Mouse (Mus musculus) embryonic facial prominence, embryonic 12.5 days (tissue): ENCODE data around the gene Cd9. TPM values are rescaled to one million over a fixed set of nuclear protein-coding genes. Genes with fewer than 3 reads are reported as not detected.

ENCODE experiments used
- ATAC-seq: fragments of 200-750 bp; cut with Nextera tagmentation; 2 replicates; pipeline ENCODE4 v1.8.0; 2017; ENCODE audit not compliant: insufficient number of reproducible peaks, insufficient read depth, low FRiP score, low TSS enrichment
- H3K27ac ChIP-seq: fragments of 300-500 bp; sonication (generic); 2 replicates; pipeline ENCODE4 v1.5.1; 2016; ENCODE audit warnings: mild to moderate bottlenecking
- H3K27me3 ChIP-seq: fragments of 300-500 bp; sonication (generic); 2 replicates; pipeline ENCODE4 v1.6.1; 2016; ENCODE audit warnings: mild to moderate bottlenecking, moderate library complexity
- H3K36me3 ChIP-seq: fragments of 300-500 bp; sonication (generic); 2 replicates; pipeline ENCODE4 v1.6.1; 2016; ENCODE audit warnings: mild to moderate bottlenecking
- H3K4me1 ChIP-seq: fragments of 300-500 bp; sonication (generic); 2 replicates; pipeline ENCODE4 v1.6.1; 2016
- H3K4me2 ChIP-seq: fragments of 300-500 bp; sonication (generic); replicated peaks from 2 replicates; pipeline ENCODE4 v1.6.1; 2016; ENCODE audit warnings: mild to moderate bottlenecking, moderate library complexity
- H3K4me3 ChIP-seq: fragments of 300-500 bp; sonication (generic); 2 replicates; pipeline ENCODE4 v1.5.1; 2016; ENCODE audit warnings: mild to moderate bottlenecking
- H3K9ac ChIP-seq: fragments of 300-500 bp; sonication (generic); 2 replicates; pipeline ENCODE4 v1.6.1; 2016; ENCODE audit warnings: mild to moderate bottlenecking, moderate library complexity
- H3K9me3 ChIP-seq: fragments of 300-500 bp; sonication (generic); 2 replicates; pipeline ENCODE4 v1.6.1; 2016; ENCODE audit warnings: mild to moderate bottlenecking, moderate library complexity
- WGBS: fragments of 180-500 bp; shearing (Covaris S2); methylation state at CpG from one replicate; pipeline ENCODE4 v1.1.7; 2016; 5-methylcytosine and 5-hydroxymethylcytosine counted together
- polyA plus RNA-seq: library from polyadenylated mRNA; unstranded; fragments of >200 nt; fragmentation: Nextera tagmentation; extraction: Ambion mirVana; gene quantifications from 2 replicates; pipeline ENCODE4 v1.2.1, GENCODE M21; 2016

The Cd9 gene
- polyA plus RNA-seq, 1 experiment from 2014 or later, result 72.0 TPM

GRCm38 (mm10) chr6:125481667-125482390, 12.8 kb downstream of the Cd9 start:
- H3K27ac ChIP-seq, result peak overlapping the region; percentile 63; the same call in 1 of the 2 replicates
- no peaks in the 10 kb centered on the region for H3K27me3 ChIP-seq
- no peak overlapping the region for H3K9ac ChIP-seq
- no peak overlapping the region for H3K4me3 ChIP-seq
- WGBS, result 43% methylated on average over 7 of the region's 7 CpGs
- peaks cover 31% of the 10 kb centered on the region for H3K4me1 ChIP-seq
- H3K9me3 ChIP-seq, result no peaks in the 10 kb centered on the region
- no peak for ATAC-seq
- H3K4me2 ChIP-seq, result 0 out of 2 replicates have a peak overlapping the region, but pooled peaks have one; percentile 11
- H3K36me3 ChIP-seq, result no peaks in the 10 kb centered on the region

GRCm38 (mm10) chr6:125480396-125481361, 13.9 kb downstream of the Cd9 start:
- 27% methylated on average over 12 of the region's 12 CpGs for WGBS
- Histone ChIP-seq H3K27ac (peak overlapping the region; percentile 63), H3K9me3 (no peaks in the 10 kb centered on the region), H3K4me3 (no peak overlapping the region), H3K36me3 (no peaks in the 10 kb centered on the region), H3K27me3 (no peaks in the 10 kb centered on the region), H3K4me2 (0 out of 2 replicates have a peak overlapping the region, but pooled peaks have one; percentile 11), H3K4me1 (peaks cover 31% of the 10 kb centered on the region), H3K9ac (no peak overlapping the region)
- ATAC-seq, result no peak

GRCm38 (mm10) chr6:125479359-125479758, 15.2 kb downstream of the Cd9 start:
- Histone ChIP-seq H3K36me3 (no peaks in the 10 kb centered on the region), H3K4me3 (no peak overlapping the region), H3K27ac (no peak overlapping the region), H3K9ac (no peak overlapping the region), H3K4me2 (no peak overlapping the region), H3K4me1 (peaks cover 40% of the 10 kb centered on the region), H3K9me3 (no peaks in the 10 kb centered on the region), H3K27me3 (no peaks in the 10 kb centered on the region)
- 89% methylated on average over 9 of the region's 9 CpGs for WGBS
- ATAC-seq, result no peak

GRCm38 (mm10) chr6:125478135-125479128, 16.2 kb downstream of the Cd9 start:
- WGBS, result 66% methylated on average over 16 of the region's 16 CpGs
- no peak overlapping the region for H3K4me2 ChIP-seq
- H3K27me3 ChIP-seq, result no peaks in the 10 kb centered on the region
- no peak overlapping the region for H3K9ac ChIP-seq
- H3K36me3 ChIP-seq, result no peaks in the 10 kb centered on the region
- ATAC-seq, result no peak
- H3K4me3 ChIP-seq, result no peak overlapping the region
- peaks cover 40% of the 10 kb centered on the region for H3K4me1 ChIP-seq
- peak overlapping the region; percentile 46 for H3K27ac ChIP-seq
- H3K9me3 ChIP-seq, result no peaks in the 10 kb centered on the region

GRCm38 (mm10) chr6:125476826-125477589, 17.6 kb downstream of the Cd9 start:
- H3K4me1 ChIP-seq, result peaks cover 33% of the 10 kb centered on the region
- 77% methylated on average over 9 of the region's 9 CpGs for WGBS
- H3K4me3 ChIP-seq, result no peak overlapping the region

GRCm38 (mm10) chr6:125476090-125476489, 18.5 kb downstream of the Cd9 start:
- 51% methylated on average over 8 of the region's 8 CpGs for WGBS

More at GRCm38 (mm10) chr6:125476826-125477589, 17.6 kb downstream of the Cd9 start:
- Histone ChIP-seq H3K9me3 (no peaks in the 10 kb centered on the region), H3K4me2 (no peak overlapping the region), H3K27me3 (no peaks in the 10 kb centered on the region), H3K36me3 (no peaks in the 10 kb centered on the region), H3K27ac (0 out of 2 replicates have a peak overlapping the region, but pooled peaks have one; percentile 7), H3K9ac (no peak overlapping the region)
- ATAC-seq, result no peak

GRCm38 (mm10) chr6:125475184-125475583, 19.4 kb downstream of the Cd9 start:
- peak overlapping the region; percentile 8; the same call in 1 of the 2 replicates for H3K27ac ChIP-seq
- ATAC-seq, result no peak
- H3K4me2 ChIP-seq, result no peak overlapping the region
- H3K4me3 ChIP-seq, result no peak overlapping the region
- WGBS, result 7% methylated on average over 1 of the region's 1 CpGs
- H3K36me3 ChIP-seq, result no peaks in the 10 kb centered on the region
- peaks cover 15% of the 10 kb centered on the region; the same call in 1 of the 2 replicates for H3K4me1 ChIP-seq
- H3K9me3 ChIP-seq, result no peaks in the 10 kb centered on the region
- no peak overlapping the region for H3K9ac ChIP-seq
- H3K27me3 ChIP-seq, result no peaks in the 10 kb centered on the region

More at GRCm38 (mm10) chr6:125476090-125476489, 18.5 kb downstream of the Cd9 start:
- H3K36me3 ChIP-seq, result no peaks in the 10 kb centered on the region
- no peak overlapping the region for H3K9ac ChIP-seq
- no peak overlapping the region for H3K4me2 ChIP-seq
- H3K9me3 ChIP-seq, result no peaks in the 10 kb centered on the region
- no peak for ATAC-seq
- 0 out of 2 replicates have a peak overlapping the region, but pooled peaks have one; percentile 7 for H3K27ac ChIP-seq
- no peaks in the 10 kb centered on the region for H3K27me3 ChIP-seq
- peaks cover 24% of the 10 kb centered on the region for H3K4me1 ChIP-seq
- no peak overlapping the region for H3K4me3 ChIP-seq

GRCm38 (mm10) chr6:125473939-125474338, 20.7 kb downstream of the Cd9 start:
- no peak overlapping the region for H3K4me3 ChIP-seq
- no peak overlapping the region for H3K4me2 ChIP-seq
- H3K9ac ChIP-seq, result no peak overlapping the region
- peaks cover 15% of the 10 kb centered on the region; the same call in 1 of the 2 replicates for H3K4me1 ChIP-seq
- no peaks in the 10 kb centered on the region for H3K27me3 ChIP-seq
- H3K36me3 ChIP-seq, result no peaks in the 10 kb centered on the region
- H3K27ac ChIP-seq, result no peak overlapping the region
- no peak for ATAC-seq
- no peaks in the 10 kb centered on the region for H3K9me3 ChIP-seq
- WGBS, result 87% methylated on average over 5 of the region's 5 CpGs

- H3K27me3 ChIP-seq, result no peaks in the 10 kb centered on the region
- no peak overlapping the region for H3K9ac ChIP-seq
- H3K27ac ChIP-seq, result no peak overlapping the region
- ATAC-seq, result no peak
- 92% methylated on average over 9 of the region's 9 CpGs for WGBS
- no peaks in the 10 kb centered on the region for H3K36me3 ChIP-seq
- H3K4me2 ChIP-seq, result no peak overlapping the region
- H3K4me1 ChIP-seq, result peaks cover 20% of the 10 kb centered on the region; the same call in 1 of the 2 replicates
- no peaks in the 10 kb centered on the region for H3K9me3 ChIP-seq
- H3K4me3 ChIP-seq, result no peak overlapping the region
These were observed 21.3 kb downstream of the Cd9 start for GRCm38 (mm10) chr6:125473321-125473721.

GRCm38 (mm10) chr6:125471921-125472320, 22.7 kb downstream of the Cd9 start:
- no peak overlapping the region for H3K4me3 ChIP-seq
- H3K4me1 ChIP-seq, result peaks cover 25% of the 10 kb centered on the region
- H3K36me3 ChIP-seq, result no peaks in the 10 kb centered on the region
- no peak overlapping the region for H3K9ac ChIP-seq
- ATAC-seq, result no peak
- H3K4me2 ChIP-seq, result no peak overlapping the region
- 81% methylated on average over 4 of the region's 4 CpGs for WGBS
- no peaks in the 10 kb centered on the region for H3K9me3 ChIP-seq
- no peak overlapping the region for H3K27ac ChIP-seq
- H3K27me3 ChIP-seq, result no peaks in the 10 kb centered on the region
